ENCODE assay signal across 11 mouse cellular contexts in the genomic region with DNA sequence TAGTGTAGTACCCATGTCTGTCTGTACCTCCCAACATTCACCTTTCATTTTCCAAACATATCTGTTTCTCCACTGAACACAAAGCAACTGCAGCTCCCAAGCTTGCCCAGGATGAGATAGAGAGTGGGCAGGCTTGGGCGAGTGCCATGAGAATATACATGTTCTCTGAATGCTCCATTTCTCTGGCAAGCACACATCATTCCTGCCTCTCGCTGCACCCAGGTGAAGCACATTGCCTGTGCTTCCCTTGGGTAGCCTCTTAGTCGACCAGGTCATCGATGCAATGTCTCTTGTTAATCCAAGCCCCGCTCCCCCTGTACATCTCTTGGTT.
DNase-seq lines count a peak whose midpoint lies in the region; ATAC-seq lines count a peak whose summit lies in the region.
"Had no signal": no experiment of that assay in that cellular context is flagged by ENCODE, and none has a peak within 500 bp of the region (broad histone marks: within the 10 kb centered on the region; RNA-seq: fewer than 3 reads in every experiment).

No protein-coding gene starts in this region.

- H3K27me3 ChIP-seq in hindbrain, embryonic 13.5 days: no peaks in the 10 kb centered on the region
- H3K27me3 ChIP-seq in hindbrain, embryonic 11.5 days (ENCODE audit: control insufficient read depth, insufficient read depth, low read length): no peaks in the 10 kb centered on the region
- no peaks in the 10 kb centered on the region for H3K27me3 ChIP-seq in midbrain, embryonic 15.5 days (replicated peaks)
- no peaks in the 10 kb centered on the region for H3K27me3 ChIP-seq in midbrain, embryonic 11.5 days (ENCODE audit: control insufficient read depth, insufficient read depth, low read length)
- H3K27me3 ChIP-seq in stomach, embryonic 16.5 days (ENCODE audit: control insufficient read depth, insufficient read depth, low read length): no peaks in the 10 kb centered on the region
- H3K27me3 ChIP-seq: neural tube, embryonic 12.5 days had no signal

- no peaks in the 10 kb centered on the region for H3K9me3 ChIP-seq in hindbrain, embryonic 13.5 days
- no peaks in the 10 kb centered on the region for H3K9me3 ChIP-seq in hindbrain, embryonic 11.5 days (ENCODE audit: control insufficient read depth, low read length)
- H3K9me3 ChIP-seq in midbrain, embryonic 15.5 days: no peaks in the 10 kb centered on the region
- no peaks in the 10 kb centered on the region for H3K9me3 ChIP-seq in midbrain, embryonic 11.5 days (ENCODE audit: control insufficient read depth, low read length)
- H3K9me3 ChIP-seq in stomach, embryonic 16.5 days (replicated peaks; ENCODE audit: control insufficient read depth, low read length): no peaks in the 10 kb centered on the region
- H3K9me3 ChIP-seq: neural tube, embryonic 12.5 days had no signal

- no peak overlapping the region for H3K9ac ChIP-seq in hindbrain, embryonic 13.5 days
- H3K9ac ChIP-seq in hindbrain, embryonic 11.5 days (ENCODE audit: low read depth, low read length): no peak overlapping the region
- H3K9ac ChIP-seq in midbrain, embryonic 15.5 days: no peak overlapping the region
- no peak overlapping the region for H3K9ac ChIP-seq in midbrain, embryonic 11.5 days (ENCODE audit: low read length)
- no peak overlapping the region for H3K9ac ChIP-seq in stomach, embryonic 16.5 days (ENCODE audit: low read length)
- H3K9ac ChIP-seq: neural tube, embryonic 12.5 days had no signal

- 86% methylated on average over 5 of the region's 5 CpGs for WGBS in hindbrain, embryonic 13.5 days
- 95% methylated on average over 5 of the region's 5 CpGs for WGBS in hindbrain, embryonic 11.5 days
- 95% methylated on average over 5 of the region's 5 CpGs for WGBS in midbrain, embryonic 15.5 days
- WGBS in midbrain, embryonic 11.5 days: 94% methylated on average over 5 of the region's 5 CpGs
- 79% methylated on average over 5 of the region's 5 CpGs for WGBS in stomach, embryonic 16.5 days

- H3K36me3 ChIP-seq in hindbrain, embryonic 13.5 days: no peaks in the 10 kb centered on the region
- no peaks in the 10 kb centered on the region for H3K36me3 ChIP-seq in hindbrain, embryonic 11.5 days (ENCODE audit: control insufficient read depth, insufficient read depth, low read length)
- no peaks in the 10 kb centered on the region for H3K36me3 ChIP-seq in midbrain, embryonic 15.5 days (replicated peaks)
- H3K36me3 ChIP-seq in midbrain, embryonic 11.5 days (ENCODE audit: control insufficient read depth, insufficient read depth, low read length): no peaks in the 10 kb centered on the region
- no peaks in the 10 kb centered on the region for H3K36me3 ChIP-seq in stomach, embryonic 16.5 days (ENCODE audit: control insufficient read depth, insufficient read depth, low read length)
- H3K36me3 ChIP-seq: neural tube, embryonic 12.5 days had no signal

- 0 out of 2 replicates have a peak, but pooled peaks cover 22% of the 10 kb centered on the region for H3K4me1 ChIP-seq in hindbrain, embryonic 13.5 days (replicated peaks)
- no peaks in the 10 kb centered on the region for H3K4me1 ChIP-seq in hindbrain, embryonic 11.5 days (replicated peaks; ENCODE audit: control insufficient read depth, insufficient read depth, low read length)
- H3K4me1 ChIP-seq in midbrain, embryonic 15.5 days: peaks cover 4% of the 10 kb centered on the region
- no peaks in the 10 kb centered on the region for H3K4me1 ChIP-seq in midbrain, embryonic 11.5 days (ENCODE audit: control insufficient read depth, insufficient read depth, low read length)
- peaks cover 42% of the 10 kb centered on the region for H3K4me1 ChIP-seq in stomach, embryonic 16.5 days (ENCODE audit: control insufficient read depth, insufficient read depth, low read length)

- no peak overlapping the region for H3K4me2 ChIP-seq in hindbrain, embryonic 13.5 days
- no peak overlapping the region for H3K4me2 ChIP-seq in hindbrain, embryonic 11.5 days (replicated peaks; ENCODE audit: low read depth, low read length)
- H3K4me2 ChIP-seq in midbrain, embryonic 15.5 days: no peak overlapping the region
- no peak overlapping the region for H3K4me2 ChIP-seq in midbrain, embryonic 11.5 days
- H3K4me2 ChIP-seq in stomach, embryonic 16.5 days (ENCODE audit: low read depth, low read length): no peak overlapping the region
- H3K4me2 ChIP-seq: neural tube, embryonic 12.5 days had no signal

- no peak for ATAC-seq in hindbrain, embryonic 13.5 days (ENCODE audit: low FRiP score)
- no peak for ATAC-seq in hindbrain, embryonic 11.5 days (ENCODE audit: low FRiP score)
- no peak for ATAC-seq in midbrain, embryonic 15.5 days (replicated peaks)
- ATAC-seq in midbrain, embryonic 11.5 days (ENCODE audit: low FRiP score): no peak
- ATAC-seq in stomach, embryonic 16.5 days (ENCODE audit: insufficient read depth, low FRiP score): no peak

- no peak overlapping the region for H3K4me3 ChIP-seq in hindbrain, embryonic 13.5 days
- no peak overlapping the region for H3K4me3 ChIP-seq in hindbrain, embryonic 11.5 days (ENCODE audit: low read depth, low read length)
- H3K4me3 ChIP-seq in midbrain, embryonic 15.5 days: no peak overlapping the region
- H3K4me3 ChIP-seq in midbrain, embryonic 11.5 days (ENCODE audit: low read depth, low read length): no peak overlapping the region
- H3K4me3 ChIP-seq in stomach, embryonic 16.5 days (replicated peaks; ENCODE audit: low read length): no peak overlapping the region
- H3K4me3 ChIP-seq: neural tube, embryonic 12.5 days had no signal

- DNase-seq in cerebellum, postnatal 14 days: peak; percentile 53 to 69
- no peak for DNase-seq in cerebellum, adult 9-11 months
- no peak for DNase-seq in hindbrain, embryonic 11.5 days (ENCODE audit: low spot score)
- DNase-seq in midbrain, embryonic 11.5 days (ENCODE audit: low spot score, missing footprints): no peak
- DNase-seq in layer of hippocampus, postnatal 25 days (ENCODE audit: extremely low spot score in 1 of 2, low spot score in 1 of 2): no peak
- DNase-seq: adrenal gland, postnatal 36 days; gastrocnemius, postnatal 10 days had no signal

- H3K27ac ChIP-seq in hindbrain, embryonic 13.5 days: peak overlapping the region; percentile 52
- no peak overlapping the region for H3K27ac ChIP-seq in hindbrain, embryonic 11.5 days (ENCODE audit: low read depth, low read length)
- peak overlapping the region; percentile 17; the same call in 1 of the 2 replicates for H3K27ac ChIP-seq in midbrain, embryonic 15.5 days
- no peak overlapping the region for H3K27ac ChIP-seq in midbrain, embryonic 11.5 days (ENCODE audit: low read depth, low read length)
- peak overlapping the region; percentile 24; the same call in 1 of the 2 replicates for H3K27ac ChIP-seq in stomach, embryonic 16.5 days (ENCODE audit: low read length)
- H3K27ac ChIP-seq: neural tube, embryonic 12.5 days had no signal

Comparison
In these comparisons a context has a peak if more than half of its experiments do, and no peak if none do; other contexts are left out.
1. DNase-seq: peak in cerebellum, postnatal 14 days (2 of 2); none in cerebellum, adult 9-11 months (single experiment), hindbrain, embryonic 11.5 days (single experiment), midbrain, embryonic 11.5 days (single experiment) and layer of hippocampus, postnatal 25 days (0 of 2).
2. H3K27ac ChIP-seq: peak in hindbrain, embryonic 13.5 days (single experiment), midbrain, embryonic 15.5 days (single experiment) and stomach, embryonic 16.5 days (single experiment); none in hindbrain, embryonic 11.5 days (single experiment) and midbrain, embryonic 11.5 days (single experiment).